Mouse (Mus musculus) heart, postnatal 0 days (tissue): ENCODE data around the gene Lmnb2.

Experiments
- CTCF ChIP-seq: IDR thresholded peaks from 2 replicates; pipeline ENCODE4 v1.5.1; 2016; ENCODE audit warnings: antibody characterized with exemption, control low read depth, low read depth
- EP300 ChIP-seq: IDR thresholded peaks from 2 replicates; pipeline ENCODE4 v1.6.1; 2016; ENCODE audit warnings: antibody characterized with exemption, low read depth

DNA sequence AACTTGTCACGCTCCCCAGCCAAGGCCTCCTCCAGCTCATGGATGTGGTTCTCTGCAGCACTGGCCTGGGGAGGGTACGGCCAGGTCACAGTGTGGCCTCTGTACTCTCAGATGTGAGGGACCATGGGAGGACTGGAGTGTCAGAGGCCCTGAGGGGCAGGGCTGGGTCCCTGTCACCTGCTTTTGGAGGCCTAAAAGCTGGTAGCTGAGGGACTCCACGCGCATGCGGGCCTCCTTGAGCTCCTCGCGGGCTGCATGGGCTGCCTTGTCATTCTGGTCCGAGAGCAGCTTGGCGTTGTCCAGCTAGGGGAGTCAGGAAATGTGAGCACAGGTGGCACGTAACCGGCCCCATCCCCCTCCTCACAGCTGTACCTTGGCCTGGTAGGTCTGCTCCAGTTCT is 13.3 kb downstream of the Lmnb2 start:
- TF ChIP-seq CTCF (no peak), EP300 (no peak)
